Mouse (Mus musculus): ENCODE results near the gene Bicdl1.

DNA sequence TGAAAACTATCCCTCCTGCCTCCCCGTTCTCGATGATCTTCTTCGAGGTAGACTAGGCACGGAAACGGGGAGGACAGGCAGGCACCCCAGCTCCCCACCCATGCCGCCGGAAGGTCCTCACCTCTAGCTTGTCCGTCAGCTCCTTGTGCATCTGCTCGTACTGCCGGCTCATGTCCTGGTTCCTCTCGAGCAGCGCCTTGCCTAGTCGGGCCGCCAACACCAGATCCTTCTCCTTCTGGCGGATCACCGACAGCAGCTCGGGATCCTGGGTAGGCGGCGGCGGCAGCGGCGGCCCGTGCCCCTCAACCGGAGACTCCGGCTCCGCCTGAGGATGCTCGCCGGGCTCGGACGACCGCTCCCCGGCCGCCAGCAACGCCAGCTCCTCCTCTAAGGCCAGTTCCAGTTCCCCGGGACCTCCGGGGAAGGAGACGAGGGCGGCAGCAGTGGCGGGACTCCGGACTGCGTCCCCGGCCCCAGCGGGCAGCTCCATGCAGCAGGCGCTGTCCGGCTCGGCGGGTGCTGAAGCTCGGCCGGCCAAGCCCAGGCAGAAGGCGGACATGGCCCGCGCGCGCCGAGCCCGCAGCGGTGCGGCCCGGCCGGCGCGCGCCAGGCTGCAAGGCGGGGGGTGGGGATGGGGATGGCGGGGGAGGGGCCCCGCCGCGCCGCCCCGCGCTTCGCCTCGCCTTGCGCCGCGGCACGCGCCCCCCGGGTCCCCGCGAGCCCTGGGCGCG lies at the start of gene Bicdl1:
- no peak for TF ChIP-seq CTCF (conservative IDR thresholded peaks at IDR 0.05; ENCODE audit: insufficient read depth, insufficient read length, low read depth, low read length)
- no peak for TF ChIP-seq POLR2A (IDR thresholded peaks at IDR 0.05; ENCODE audit: low read depth, low read length)

Data from kidney, adult 2 months (tissue).